Mouse (Mus musculus): Measurements from ENCODE around the gene Zwint.

Gene Zwint

DNA sequence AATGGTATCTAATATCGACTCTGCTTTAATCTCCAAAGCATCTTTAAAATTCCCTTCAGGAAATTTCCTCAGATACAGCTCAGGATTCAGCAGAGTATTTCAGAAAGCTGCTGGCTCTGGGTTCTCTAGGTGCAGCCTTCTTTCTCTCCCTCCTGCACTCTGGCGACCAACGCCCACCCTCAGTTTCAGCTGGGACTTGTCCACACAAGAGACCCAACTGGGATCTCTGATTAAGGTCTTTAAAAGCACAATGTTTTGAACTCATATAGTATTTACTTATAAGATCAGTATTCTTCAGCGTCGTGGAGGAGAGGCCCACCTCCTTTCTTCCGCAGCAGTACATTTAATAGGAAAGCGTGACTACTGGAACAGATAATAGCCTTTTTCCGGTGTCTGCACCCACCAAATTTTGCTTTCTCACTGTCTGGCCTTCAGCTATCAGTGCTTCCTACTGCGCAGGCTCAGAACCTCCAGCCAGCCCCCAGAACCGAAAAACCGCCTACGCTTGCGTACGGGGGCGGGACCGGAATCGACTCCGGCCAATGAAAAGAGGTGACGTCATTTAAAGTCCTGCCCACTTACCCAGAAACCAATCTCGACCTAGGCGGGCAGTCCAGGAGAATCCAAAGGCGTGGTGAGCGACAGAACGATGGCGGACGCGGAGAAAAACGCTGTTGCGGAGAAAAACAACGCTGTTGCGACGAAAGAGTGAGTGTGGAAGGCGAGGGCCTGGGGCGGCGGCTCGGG lies at the start of gene Zwint:
Gene Zwint, plus strand, starts transcription at position 576 of the 747 bp plus-strand sequence.
- DNase-seq (ENCODE audit: extremely low read depth, insufficient read length, low spot score), result peak; percentile 94

DNA sequence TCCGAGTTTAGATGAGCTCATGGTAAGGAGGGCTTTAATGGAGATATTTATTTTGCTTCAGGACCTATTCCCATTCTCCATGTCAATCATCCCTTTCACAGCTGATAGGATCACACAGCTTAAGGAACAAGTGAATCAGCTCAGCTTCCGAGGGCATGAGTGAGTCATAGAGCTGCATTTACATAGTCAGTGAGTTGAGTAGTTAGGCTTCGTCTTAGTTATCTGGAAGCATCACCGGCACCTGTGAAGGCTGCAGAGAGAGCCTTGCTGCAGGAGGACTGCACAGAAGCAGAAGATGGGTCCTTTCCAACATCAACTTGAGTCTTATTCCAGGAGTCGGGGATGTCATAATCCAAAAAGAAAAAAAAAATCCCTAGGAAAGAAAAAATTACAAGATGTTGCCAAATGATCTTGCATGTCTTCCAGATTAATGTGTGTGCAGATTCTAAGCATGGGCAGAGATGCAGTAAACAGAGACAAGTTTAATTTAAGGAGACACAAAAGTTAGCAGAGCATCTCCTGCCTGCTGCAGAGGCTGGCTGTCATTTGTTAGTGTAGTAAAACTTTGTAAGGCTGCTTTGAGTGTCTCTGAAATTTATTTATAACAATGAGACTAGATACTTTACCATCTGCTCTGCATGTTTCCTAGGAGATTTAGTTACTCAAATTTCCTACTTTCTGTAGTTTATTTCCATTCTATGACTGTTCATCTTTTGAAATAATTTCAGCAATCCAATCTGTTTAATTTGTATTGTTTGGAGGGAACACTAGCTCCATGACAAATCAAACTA lies 41.3 kb upstream of the Zwint start:
- DNase-seq (ENCODE audit: extremely low read depth, insufficient read length, low spot score), result no peak

DNA sequence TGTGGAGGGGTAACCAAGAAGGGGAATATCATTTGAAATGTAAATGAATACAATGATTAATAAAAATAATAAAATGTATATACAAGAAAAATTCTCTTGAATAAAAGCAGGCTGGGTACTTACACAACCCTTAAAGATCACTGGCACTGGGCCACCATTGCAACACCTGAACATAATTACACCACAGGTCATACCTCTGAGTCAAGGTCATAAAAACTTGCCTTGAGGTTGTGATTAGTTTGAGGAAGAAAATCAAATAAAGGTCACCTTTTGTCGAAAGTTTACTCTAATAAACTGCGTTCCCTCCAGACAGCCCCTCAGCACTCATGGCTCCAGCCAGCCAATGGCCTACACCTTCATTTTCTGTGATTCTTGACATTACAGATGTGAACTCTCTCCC lies 38.5 kb upstream of the Zwint start:
- no peak for DNase-seq (ENCODE audit: extremely low read depth, insufficient read length, low spot score)

DNA sequence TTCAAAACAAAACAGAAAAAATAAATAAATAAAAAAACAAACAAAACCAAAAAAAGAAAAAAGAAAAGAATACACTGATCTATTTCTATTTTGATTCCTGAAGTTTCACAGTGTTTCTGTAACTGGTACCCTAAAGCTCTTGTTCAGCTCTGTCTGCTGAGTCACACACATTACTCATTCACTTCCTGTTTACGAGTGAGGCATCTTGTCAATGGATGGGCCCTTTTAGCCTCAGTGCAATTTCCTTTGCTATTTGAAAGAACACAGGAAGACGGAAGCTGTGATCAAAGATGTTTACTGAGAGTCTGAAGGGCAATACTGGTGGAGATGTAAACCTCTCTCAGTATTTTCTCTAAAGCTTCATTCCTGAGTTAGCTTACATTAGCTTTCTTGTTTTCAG lies 34.1 kb upstream of the Zwint start:
- peak; percentile 11 for DNase-seq (ENCODE audit: extremely low read depth, insufficient read length, low spot score)

DNA sequence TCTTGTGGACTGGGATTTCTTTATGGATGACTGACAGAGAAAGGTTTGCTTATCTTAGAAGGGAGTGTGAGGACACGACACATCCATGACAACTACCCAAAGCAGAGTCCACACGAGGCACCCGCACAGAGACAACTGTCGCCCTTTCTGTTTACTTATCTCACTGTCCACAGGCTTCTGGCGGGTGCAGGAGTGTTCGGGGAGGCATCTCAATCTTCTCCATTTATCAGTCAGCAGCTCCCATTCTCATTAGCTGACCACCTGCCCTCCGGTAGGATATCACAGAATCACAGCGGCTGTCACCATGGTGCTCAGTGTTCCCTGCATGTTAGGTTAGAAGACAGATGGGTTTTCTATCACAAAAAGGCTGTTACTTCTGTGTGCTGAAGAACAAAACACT lies 31.1 kb upstream of the Zwint start:
- DNase-seq (ENCODE audit: extremely low read depth, insufficient read length, low spot score), result no peak

DNA sequence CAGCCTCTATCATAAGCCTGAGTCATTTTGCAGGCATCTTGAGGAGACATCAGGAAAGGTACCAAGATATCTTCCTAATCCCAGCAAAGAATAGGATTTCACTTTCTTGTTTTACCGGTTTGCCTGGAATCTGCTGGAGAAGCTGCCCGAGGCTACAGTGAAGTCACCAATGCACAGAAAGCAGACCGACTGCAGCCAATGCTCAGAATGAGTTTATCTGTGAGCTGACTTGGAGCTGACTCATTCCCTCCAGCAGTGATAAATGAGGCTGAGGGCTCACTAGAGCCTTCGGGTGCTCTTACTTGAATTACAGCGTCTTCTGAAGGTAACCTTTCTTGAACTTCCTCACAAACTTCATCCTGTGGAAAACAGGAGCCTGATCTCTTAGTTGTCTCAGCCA lies 20.5 kb upstream of the Zwint start:
- DNase-seq (ENCODE audit: extremely low read depth, insufficient read length, low spot score), result no peak

DNA sequence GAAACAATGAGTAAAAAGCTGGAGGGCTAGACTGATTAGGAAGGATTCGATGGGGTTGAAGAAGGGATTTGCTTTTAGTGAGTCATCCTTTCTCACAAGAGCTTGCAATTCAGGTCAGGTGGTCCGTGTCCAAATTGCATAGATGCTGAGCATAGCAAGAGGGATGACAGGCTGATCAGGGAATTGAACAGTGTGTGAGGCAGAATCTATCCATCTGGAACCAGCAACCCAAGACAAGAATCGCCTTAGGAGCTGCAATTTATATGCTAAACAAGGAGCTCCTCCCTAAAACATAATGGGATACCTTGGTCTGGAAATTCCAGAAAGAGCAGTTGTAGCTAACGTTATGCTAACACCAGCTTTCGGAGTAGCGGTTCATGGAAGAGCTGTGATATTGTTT lies 3.8 kb upstream of the Zwint start:
- no peak for DNase-seq (ENCODE audit: extremely low read depth, insufficient read length, low spot score)

DNA sequence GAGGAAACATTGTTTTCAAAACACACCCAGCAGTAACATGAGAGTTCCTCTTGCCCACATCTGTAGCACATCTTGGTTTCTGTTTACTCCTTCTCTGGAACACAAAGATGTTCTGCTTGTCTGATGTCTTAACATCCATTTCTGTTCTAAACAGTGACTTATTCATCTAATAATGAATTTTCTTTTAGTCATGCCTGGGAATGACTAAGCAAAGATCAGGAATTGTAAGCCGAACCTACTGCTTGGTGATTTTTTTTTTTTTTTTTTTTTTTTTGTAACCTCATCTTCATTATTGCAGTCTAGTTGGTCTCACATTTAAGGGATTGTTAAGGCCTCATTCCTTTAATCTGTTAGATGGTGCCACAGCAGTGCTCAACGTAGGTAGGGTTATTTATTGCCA lies 848 bp upstream of the Zwint start:
- no peak for DNase-seq (ENCODE audit: extremely low read depth, insufficient read length, low spot score)

DNA sequence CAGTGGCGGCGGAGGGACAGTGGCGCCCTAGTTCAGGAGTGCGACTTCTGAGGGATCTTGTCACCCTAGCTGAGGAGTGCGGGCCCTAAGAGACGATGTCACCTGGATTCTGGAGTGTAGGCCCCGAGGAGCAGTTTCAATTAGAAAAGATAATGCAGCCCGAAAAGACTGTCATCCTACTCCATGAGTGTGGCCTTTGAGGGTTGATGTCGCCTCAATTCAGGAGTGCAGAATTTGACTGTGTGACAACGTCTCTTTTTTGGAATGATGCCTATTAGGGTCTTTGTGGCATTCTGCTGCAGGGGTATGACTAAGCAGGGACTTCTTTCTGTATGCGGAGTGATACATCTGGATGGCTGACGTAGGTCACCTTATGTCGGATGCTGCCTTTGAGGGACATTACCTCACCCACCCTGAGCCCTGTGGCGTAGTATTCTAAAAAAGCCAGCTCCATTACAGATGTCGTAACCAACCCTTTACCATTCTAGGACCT lies 418 bp downstream of the Zwint start:
- DNase-seq (ENCODE audit: extremely low read depth, insufficient read length, low spot score), result no peak

DNA sequence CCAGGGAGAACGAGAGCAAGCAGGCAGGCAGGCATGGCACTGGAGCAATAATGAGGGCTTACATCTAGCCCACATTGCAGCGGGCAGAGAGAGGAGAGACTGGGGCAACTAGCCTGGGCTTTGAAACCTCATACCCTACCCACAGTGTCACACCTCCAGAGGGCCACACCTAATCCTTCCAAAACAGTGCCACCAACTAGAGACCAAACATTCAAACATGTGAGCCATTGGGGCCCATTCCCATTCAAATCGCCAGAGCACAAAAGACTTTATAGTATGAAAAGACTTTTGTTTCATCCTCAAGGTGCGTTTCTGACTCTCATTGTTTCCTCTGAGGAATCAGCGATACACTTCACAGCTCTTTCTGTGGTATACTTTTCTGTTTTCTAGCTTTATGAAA lies 4.6 kb downstream of the Zwint start:
- no peak for DNase-seq (ENCODE audit: extremely low read depth, insufficient read length, low spot score)

DNA sequence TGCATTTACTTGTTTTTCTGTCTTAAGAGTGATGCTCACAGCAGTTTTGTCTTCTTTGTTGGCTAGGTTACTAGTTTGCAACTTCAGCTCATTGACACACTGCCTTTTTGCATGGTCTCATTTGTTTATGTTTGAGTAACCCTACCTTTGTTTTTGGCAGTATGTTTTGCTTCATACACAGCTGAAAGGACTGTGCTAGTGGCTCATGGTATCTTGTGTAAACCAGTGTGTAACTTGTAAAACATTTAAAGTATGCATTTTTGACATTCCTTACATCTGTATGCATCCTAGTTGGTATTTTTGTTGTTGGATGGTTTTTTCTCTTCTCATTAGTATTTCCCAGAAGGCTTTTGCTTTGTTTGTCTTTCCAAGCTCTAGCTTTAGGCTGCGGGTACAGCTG lies 5.7 kb downstream of the Zwint start:
- DNase-seq (ENCODE audit: extremely low read depth, insufficient read length, low spot score), result peak; percentile 16

DNA sequence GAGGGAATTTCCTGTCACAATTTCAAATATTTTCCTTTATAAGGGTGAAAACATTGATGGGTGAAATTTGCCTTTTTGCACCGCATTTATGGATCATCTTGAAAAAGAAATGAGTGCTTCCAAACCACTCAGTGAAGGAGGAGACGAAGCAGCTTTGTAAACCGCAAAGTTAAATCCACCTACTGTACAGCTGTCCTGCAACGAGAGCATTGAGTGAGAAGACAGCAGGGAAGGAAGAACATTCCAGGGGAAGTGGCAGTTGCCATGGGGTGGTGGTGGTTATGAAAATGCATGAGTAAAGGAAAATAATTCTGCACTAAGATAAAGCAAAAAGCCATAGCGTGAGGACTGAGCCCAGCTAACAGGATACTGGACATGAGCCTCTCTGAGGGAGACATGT lies 13.2 kb downstream of the Zwint start:
- DNase-seq (ENCODE audit: extremely low read depth, insufficient read length, low spot score), result no peak

DNA sequence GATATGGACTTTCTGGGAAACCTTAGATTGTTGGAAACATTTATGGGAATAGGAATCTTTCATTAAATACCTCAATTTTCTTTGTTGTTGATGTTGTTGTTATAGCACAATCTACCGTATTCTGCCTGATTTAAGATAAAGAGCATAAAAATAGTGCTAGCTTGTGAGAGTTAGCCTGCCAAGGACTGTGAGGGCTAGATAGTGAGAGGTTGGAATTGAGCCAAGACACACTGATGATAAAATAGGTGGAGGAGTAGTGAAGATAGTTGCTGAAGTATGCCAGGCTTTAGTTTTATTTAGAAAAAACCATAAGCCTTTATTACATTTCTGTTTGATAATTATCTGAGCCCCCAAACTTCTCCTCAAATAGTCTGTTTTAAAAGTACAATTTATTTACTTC lies 14.4 kb downstream of the Zwint start:
- no peak for DNase-seq (ENCODE audit: extremely low read depth, insufficient read length, low spot score)

DNA sequence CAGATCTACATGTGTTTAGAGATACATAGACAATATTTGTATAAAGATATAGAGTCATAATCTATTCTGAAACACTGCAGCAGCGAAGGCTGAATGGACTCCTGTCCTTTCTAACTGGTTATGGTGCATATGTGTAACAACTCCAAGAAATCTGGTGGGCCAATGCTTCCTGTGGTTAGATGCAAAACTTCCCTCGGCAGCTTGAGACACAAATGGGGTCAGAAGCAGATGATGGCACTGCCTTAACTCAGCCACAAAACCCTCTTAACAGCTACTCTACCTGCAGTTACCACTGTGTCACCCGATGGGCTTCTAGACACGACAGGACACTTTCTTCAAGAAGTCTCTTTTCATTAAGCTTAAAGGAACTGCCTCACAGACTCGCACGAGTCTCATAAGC lies 21.3 kb downstream of the Zwint start:
- DNase-seq (ENCODE audit: extremely low read depth, insufficient read length, low spot score), result no peak

DNA sequence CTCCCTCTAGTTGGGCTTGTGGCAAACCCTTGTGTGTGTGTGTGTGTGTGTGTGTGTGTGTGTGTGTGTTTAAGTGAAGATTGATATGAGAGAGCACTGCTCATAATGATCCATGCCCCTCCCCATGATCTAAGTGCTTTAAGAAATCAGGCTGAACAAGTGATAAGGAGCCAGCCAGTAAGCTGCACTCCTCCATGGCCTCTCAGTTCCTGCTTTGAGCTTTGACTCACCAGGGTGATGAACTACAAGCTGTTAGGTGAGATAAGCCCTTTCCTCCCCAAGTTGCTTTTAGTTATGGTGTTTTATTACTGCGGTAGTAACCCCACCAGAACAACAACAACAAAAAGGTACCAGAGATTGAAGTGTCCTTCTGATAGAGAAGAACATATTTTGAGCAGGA lies 21.9 kb downstream of the Zwint start:
- DNase-seq (ENCODE audit: extremely low read depth, insufficient read length, low spot score), result no peak

DNA sequence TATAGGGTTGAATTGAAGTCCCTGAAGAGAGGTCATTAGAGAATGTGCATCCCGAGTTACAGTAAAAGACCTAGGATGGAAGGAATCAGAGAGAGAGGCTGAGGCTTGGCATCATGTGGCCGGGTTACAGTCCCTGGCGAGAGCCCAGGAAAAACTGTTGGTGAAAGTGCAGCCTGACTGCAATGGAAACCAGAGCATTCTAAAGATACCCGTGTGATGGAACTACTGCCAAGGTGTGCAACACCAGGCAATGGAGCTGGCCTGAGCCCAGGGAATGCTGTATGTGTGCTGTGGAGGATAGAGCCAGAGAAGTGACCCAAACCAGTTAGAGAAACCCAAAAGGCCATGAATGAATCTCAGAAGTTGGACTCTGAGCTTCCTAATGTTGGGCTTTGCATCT lies 24.4 kb downstream of the Zwint start:
- no peak for DNase-seq (ENCODE audit: extremely low read depth, insufficient read length, low spot score)

DNA sequence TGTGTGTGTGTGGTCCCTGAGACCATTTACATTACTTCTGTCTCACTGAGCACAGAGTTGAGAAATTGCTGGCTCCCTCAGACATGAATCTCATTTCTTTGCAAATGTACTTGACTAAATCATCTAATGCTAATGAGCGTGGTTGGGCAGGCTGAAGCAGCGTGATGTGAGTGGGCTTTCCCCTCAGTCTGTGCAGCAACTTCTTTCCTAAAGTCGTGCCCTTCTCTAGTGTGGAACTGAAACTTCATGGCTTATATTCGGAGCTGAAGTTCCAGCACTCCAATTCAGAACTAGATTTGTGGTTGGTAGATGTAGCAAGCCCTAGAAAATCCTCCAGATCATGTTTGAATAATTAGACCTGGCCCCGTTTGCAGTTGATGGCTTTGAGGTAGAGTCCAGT lies 46.4 kb downstream of the Zwint start:
- DNase-seq (ENCODE audit: extremely low read depth, insufficient read length, low spot score), result no peak

DNA sequence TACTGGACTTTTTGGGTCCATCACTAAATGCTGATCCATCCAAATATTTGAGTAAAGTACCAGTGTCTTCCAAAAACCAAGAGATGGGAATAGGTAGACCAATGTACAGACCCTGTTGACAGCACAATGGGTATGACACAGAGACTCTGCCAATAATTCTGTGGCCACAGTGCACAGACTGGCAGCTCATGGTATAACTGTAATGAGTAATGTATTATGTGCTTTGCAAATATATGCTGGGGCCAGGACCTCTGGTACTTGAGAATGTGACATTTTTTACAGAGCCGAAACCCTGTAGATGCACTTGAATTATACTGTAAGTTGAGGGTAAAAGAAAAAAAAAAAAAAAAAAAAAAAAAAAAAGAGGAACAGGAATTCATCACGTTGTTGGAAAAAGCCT lies 59.1 kb downstream of the Zwint start:
- DNase-seq (ENCODE audit: extremely low read depth, insufficient read length, low spot score), result no peak

Measured in 3134 (cell line).